Mouse (Mus musculus) embryonic fibroblast, embryonic 13.5 days (primary cell): ENCODE measurements around the gene Lcn3. TPM values are rescaled to one million over a fixed set of nuclear protein-coding genes. Genes with fewer than 3 reads are reported as not detected.

Experiments used
- H3K27ac ChIP-seq: 2 replicates; pipeline ENCODE4 v1.5.1; 2012; ENCODE audit warnings: low read length, control low read depth, inconsistent platforms; ENCODE audit not compliant: insufficient read depth
- H3K4me1 ChIP-seq: 2 replicates; pipeline ENCODE4 v1.6.1; 2011; ENCODE audit warnings: low read length; ENCODE audit not compliant: control insufficient read depth, insufficient read depth
- H3K4me3 ChIP-seq: 2 replicates; pipeline ENCODE4 v1.5.1; 2011; ENCODE audit warnings: mild to moderate bottlenecking, control low read depth, low read length; ENCODE audit not compliant: insufficient read depth
- CTCF ChIP-seq: IDR thresholded peaks from 2 replicates; pipeline ENCODE4 v1.5.1; 2011; ENCODE audit warnings: mild to moderate bottlenecking, control low read depth, low read length, moderate library complexity, borderline replicate concordance; ENCODE audit not compliant: insufficient read depth
- POLR2A ChIP-seq: IDR thresholded peaks from 2 replicates; pipeline ENCODE4 v1.6.1; 2011; ENCODE audit warnings: low read depth, mild to moderate bottlenecking, control low read depth, low read length, moderate library complexity
- polyA plus RNA-seq: library from polyadenylated mRNA; stranded (reverse); fragments of >200 nt; gene quantifications from 2 replicates; pipeline ENCODE4 v1.2.4, GENCODE M21; 2011; ENCODE audit warnings: low read depth; ENCODE audit not compliant: missing spikeins, insufficient read length

Gene Lcn3
- polyA plus RNA-seq, 1 experiment: not detected

DNA sequence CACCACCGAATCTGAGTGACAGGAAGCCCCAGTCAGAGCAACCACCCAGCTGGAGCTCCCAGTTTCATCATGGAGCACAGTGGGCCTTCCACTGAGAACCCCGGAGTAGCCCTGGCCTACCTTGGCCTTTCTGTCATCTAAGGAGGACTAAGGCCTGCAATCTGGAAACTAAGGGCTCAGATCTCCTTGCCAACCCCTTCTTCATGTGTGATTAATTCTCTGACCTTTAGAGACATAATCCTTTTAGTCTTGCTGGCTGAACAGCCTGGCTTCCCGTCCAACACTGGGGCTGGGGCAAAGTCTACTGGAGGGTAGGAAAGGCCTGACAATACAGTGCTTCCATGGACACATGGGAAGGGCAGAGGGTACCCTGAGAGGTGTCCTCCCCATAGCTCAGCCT lies 10.6 kb downstream of the Lcn3 start:
- TF ChIP-seq POLR2A (no peak), CTCF (no peak)
- Histone ChIP-seq H3K4me3 (no peak overlapping the region), H3K4me1 (no peaks in the 10 kb centered on the region), H3K27ac (no peak overlapping the region)

GRCm38 (mm10) chr2:25776717-25777116 lies 11.3 kb downstream of the Lcn3 start, which contains the start of gene Lcn11:
Gene Lcn11, plus strand, starts transcription at chr2:25777017.
- no peak for TF ChIP-seq POLR2A
- TF ChIP-seq CTCF: no peak
- no peaks in the 10 kb centered on the region for H3K4me1 ChIP-seq
- no peak within 1 kb of the TSS for H3K27ac ChIP-seq
- H3K4me3 ChIP-seq: no peak within 1 kb of the TSS

DNA sequence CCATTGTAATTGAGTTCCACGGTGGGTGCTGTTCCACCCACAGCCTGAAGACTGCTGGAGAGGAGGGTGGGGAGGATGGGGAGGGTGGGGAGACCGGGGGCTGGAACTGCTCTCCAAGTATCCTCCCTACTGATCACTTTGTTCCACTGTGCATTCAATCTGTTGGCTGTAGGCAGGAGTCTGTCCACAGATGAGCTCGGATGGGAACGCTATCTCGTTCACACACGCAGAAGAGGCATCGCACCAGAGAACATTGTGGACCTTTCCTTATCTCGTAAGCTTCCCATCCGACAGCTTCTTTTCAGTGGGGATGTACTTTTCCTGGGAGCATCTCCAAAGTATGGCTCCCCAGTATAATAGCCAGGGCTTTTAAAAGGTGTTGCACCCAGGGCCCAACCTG lies 13.7 kb downstream of the Lcn3 start:
- TF ChIP-seq CTCF: no peak
- no peak for TF ChIP-seq POLR2A
- Histone ChIP-seq H3K27ac (no peak overlapping the region), H3K4me1 (no peaks in the 10 kb centered on the region), H3K4me3 (no peak overlapping the region)

GRCm38 (mm10) chr2:25780921-25781320 lies 15.6 kb downstream of the Lcn3 start:
- H3K4me1 ChIP-seq: no peaks in the 10 kb centered on the region
- H3K4me3 ChIP-seq: no peak overlapping the region
- TF ChIP-seq POLR2A: no peak
- TF ChIP-seq CTCF: no peak
- no peak overlapping the region for H3K27ac ChIP-seq

GRCm38 (mm10) chr2:25781957-25782356 lies 16.6 kb downstream of the Lcn3 start, which contains the start of gene Gm13539:
Gene Gm13539, plus strand, starts transcription at chr2:25782257.
- TF ChIP-seq POLR2A (no peak), CTCF (no peak)
- Histone ChIP-seq H3K27ac (no peak within 1 kb of the TSS), H3K4me1 (no peaks in the 10 kb centered on the region), H3K4me3 (no peak within 1 kb of the TSS)

GRCm38 (mm10) chr2:25785573-25786322 lies 20.4 kb downstream of the Lcn3 start:
- H3K4me1 ChIP-seq: no peaks in the 10 kb centered on the region
- H3K27ac ChIP-seq: no peak overlapping the region
- no peak for TF ChIP-seq POLR2A
- TF ChIP-seq CTCF: no peak
- H3K4me3 ChIP-seq: no peak overlapping the region

DNA sequence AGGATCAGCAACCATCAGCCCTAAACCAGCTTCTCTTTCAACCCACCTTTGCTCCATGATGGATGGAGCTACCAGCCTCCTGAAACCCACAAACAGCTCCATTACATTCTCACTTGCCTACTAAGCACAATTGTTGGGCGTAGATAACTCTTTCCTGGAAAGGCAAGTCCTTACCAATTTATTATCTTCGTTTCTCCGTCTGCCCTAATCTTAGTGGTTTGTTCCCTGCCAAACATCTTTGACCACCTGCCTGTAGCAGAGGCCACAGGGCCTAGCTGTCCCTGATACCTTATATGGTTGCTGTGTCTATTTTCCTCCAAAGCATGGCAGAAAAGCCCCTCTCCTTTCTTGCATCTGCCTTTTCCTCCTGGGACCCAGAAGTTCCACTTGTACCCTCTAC lies 23.7 kb downstream of the Lcn3 start:
- H3K27ac ChIP-seq: no peak overlapping the region
- H3K4me3 ChIP-seq: no peak overlapping the region
- TF ChIP-seq POLR2A: no peak
- TF ChIP-seq CTCF: no peak
- H3K4me1 ChIP-seq: no peaks in the 10 kb centered on the region

DNA sequence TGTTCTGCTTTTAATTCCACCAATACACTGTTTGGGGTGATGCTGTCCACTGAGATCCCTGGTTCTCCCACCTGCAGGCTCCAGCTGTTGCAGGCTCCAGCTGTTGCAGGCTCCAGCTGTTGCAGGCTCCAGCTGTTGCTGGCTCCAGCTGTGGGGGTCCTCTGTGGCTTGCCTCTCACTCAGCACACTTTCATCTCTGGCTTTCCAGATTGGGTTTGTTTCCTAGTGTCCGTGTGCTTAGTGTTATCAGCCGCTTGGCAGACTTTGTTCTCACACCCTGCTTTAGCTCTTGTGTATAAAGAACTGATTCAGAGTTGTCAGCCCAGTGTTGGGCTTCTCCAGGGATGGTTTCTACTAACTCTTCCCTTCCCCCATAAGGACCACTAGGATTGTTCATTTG lies 32.3 kb downstream of the Lcn3 start:
- TF ChIP-seq POLR2A (no peak), CTCF (no peak)
- no peak overlapping the region for H3K27ac ChIP-seq
- H3K4me3 ChIP-seq: no peak overlapping the region
- no peaks in the 10 kb centered on the region; the same call in 1 of the 2 replicates for H3K4me1 ChIP-seq

- Histone ChIP-seq H3K27ac (no peak overlapping the region), H3K4me3 (no peak overlapping the region), H3K4me1 (no peaks in the 10 kb centered on the region; the same call in 1 of the 2 replicates)
- TF ChIP-seq CTCF (no peak), POLR2A (no peak)
Observed at GRCm38 (mm10) chr2:25798065-25798464, 32.7 kb downstream of the Lcn3 start.

DNA sequence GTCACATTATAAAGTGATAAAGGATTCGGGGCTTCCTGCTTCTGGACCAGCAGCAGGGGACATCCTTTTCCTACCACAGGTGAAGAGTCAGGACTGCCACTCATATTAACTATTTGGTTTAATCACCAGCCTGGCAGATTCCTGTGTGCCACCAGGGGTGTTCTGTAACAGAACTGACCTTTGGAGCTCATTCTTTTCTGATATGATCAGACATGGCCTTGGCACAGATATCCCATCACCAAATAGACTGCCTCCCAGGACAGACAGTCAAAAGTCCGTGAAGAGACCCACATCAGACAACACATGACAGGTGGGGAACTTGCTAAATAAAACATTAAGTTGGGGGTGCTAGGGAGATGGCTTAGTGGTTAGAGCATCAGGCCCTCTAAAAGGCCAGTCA lies 46.3 kb downstream of the Lcn3 start:
- H3K27ac ChIP-seq: no peak overlapping the region
- H3K4me1 ChIP-seq: no peaks in the 10 kb centered on the region
- no peak overlapping the region for H3K4me3 ChIP-seq
- no peak for TF ChIP-seq POLR2A
- TF ChIP-seq CTCF: no peak
